Mouse (Mus musculus): Measurements from ENCODE around the gene Fam229b. TPM values are rescaled to one million over a fixed set of nuclear protein-coding genes. Genes with fewer than 3 reads are reported as not detected.

The Fam229b gene
- polyA plus RNA-seq (2012; ENCODE audit: insufficient read depth, insufficient read length, missing spikeins): 2.9 and 5.6 TPM in 2 replicates

- Histone ChIP-seq H3K4me1 (ENCODE audit: control insufficient read depth, insufficient read depth, low read length) (peaks cover 5% of the 10 kb centered on the region; the same call in 1 of the 2 replicates), H3K4me3 (ENCODE audit: insufficient read depth, low read length) (peak within 1 kb of the TSS; percentile 86), H3K27ac (ENCODE audit: insufficient read depth, low read depth, low read length) (no peak within 1 kb of the TSS)
These were observed at the start of gene Fam229b, which contains the start of gene Tube1 for GRCm38 (mm10) chr10:39133462-39134310. Gene Fam229b (minus strand): TSS chr10:39133914. Gene Tube1 (plus strand): TSS chr10:39133976.

GRCm38 (mm10) chr10:39176981-39177380 lies 43.3 kb upstream of the Fam229b start:
- H3K4me1 ChIP-seq (ENCODE audit: control insufficient read depth, insufficient read depth, low read length): peaks cover 3% of the 10 kb centered on the region
- no peak overlapping the region for H3K27ac ChIP-seq (ENCODE audit: insufficient read depth, low read depth, low read length)
- no peak for TF ChIP-seq POLR2A (IDR thresholded peaks at IDR 0.05; ENCODE audit: borderline replicate concordance, low read depth, low read length)
- TF ChIP-seq CTCF (IDR thresholded peaks at IDR 0.05; ENCODE audit: low read depth, low read length): no peak
- no peak overlapping the region for H3K4me3 ChIP-seq (ENCODE audit: insufficient read depth, low read length)

More at GRCm38 (mm10) chr10:39133462-39134310, at the start of gene Fam229b, which contains the start of gene Tube1:
- TF ChIP-seq CTCF (IDR thresholded peaks at IDR 0.05; ENCODE audit: low read depth, low read length) (no peak), POLR2A (IDR thresholded peaks at IDR 0.05; ENCODE audit: borderline replicate concordance, low read depth, low read length) (no peak)

- Histone ChIP-seq H3K4me1 (ENCODE audit: control insufficient read depth, insufficient read depth, low read length) (peaks cover 7% of the 10 kb centered on the region), H3K27ac (ENCODE audit: insufficient read depth, low read depth, low read length) (no peak overlapping the region), H3K4me3 (ENCODE audit: insufficient read depth, low read length) (no peak overlapping the region)
- TF ChIP-seq POLR2A (IDR thresholded peaks at IDR 0.05; ENCODE audit: borderline replicate concordance, low read depth, low read length) (no peak), CTCF (IDR thresholded peaks at IDR 0.05; ENCODE audit: low read depth, low read length) (no peak)
These were observed 39.4 kb upstream of the Fam229b start for GRCm38 (mm10) chr10:39173077-39173476.

GRCm38 (mm10) chr10:39172540-39172931 lies 38.8 kb upstream of the Fam229b start:
- Histone ChIP-seq H3K4me3 (ENCODE audit: insufficient read depth, low read length) (no peak overlapping the region), H3K27ac (ENCODE audit: insufficient read depth, low read depth, low read length) (no peak overlapping the region), H3K4me1 (ENCODE audit: control insufficient read depth, insufficient read depth, low read length) (peaks cover 7% of the 10 kb centered on the region)
- TF ChIP-seq POLR2A (IDR thresholded peaks at IDR 0.05; ENCODE audit: borderline replicate concordance, low read depth, low read length): no peak
- TF ChIP-seq CTCF (IDR thresholded peaks at IDR 0.05; ENCODE audit: low read depth, low read length): no peak

GRCm38 (mm10) chr10:39171603-39172539 lies 38.2 kb upstream of the Fam229b start:
- TF ChIP-seq CTCF (IDR thresholded peaks at IDR 0.05; ENCODE audit: low read depth, low read length) (peak; percentile 64), POLR2A (IDR thresholded peaks at IDR 0.05; ENCODE audit: borderline replicate concordance, low read depth, low read length) (no peak)
- Histone ChIP-seq H3K4me3 (ENCODE audit: insufficient read depth, low read length) (peak overlapping the region; percentile 60), H3K27ac (ENCODE audit: insufficient read depth, low read depth, low read length) (peak overlapping the region; percentile 59), H3K4me1 (ENCODE audit: control insufficient read depth, insufficient read depth, low read length) (peaks cover 7% of the 10 kb centered on the region)

DNA sequence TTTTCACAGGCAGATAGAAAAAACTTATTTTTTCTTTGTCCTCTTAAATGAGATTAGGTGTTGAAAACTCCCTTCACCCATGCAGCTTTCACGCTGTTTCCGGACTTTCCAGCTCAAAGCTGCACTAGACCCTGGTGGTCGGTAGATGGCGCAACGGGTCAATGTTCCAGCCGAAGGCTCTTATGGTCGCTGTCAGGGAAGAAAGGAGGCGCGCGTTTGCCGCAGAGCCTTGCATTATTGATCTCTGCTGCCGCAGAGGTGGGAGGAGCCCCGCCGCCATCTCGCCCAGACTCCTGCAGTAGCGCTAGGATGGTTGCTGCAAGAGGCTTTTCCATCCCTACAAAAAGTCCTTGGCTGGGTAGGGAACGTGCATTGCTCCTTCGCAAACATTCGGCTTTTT lies 37.4 kb upstream of the Fam229b start:
- peaks cover 10% of the 10 kb centered on the region for H3K4me1 ChIP-seq (ENCODE audit: control insufficient read depth, insufficient read depth, low read length)
- H3K27ac ChIP-seq (ENCODE audit: insufficient read depth, low read depth, low read length): peak overlapping the region; percentile 59
- 0 out of 2 replicates have a peak, but pooled peaks have one; percentile 27 for TF ChIP-seq POLR2A (IDR thresholded peaks at IDR 0.05; ENCODE audit: borderline replicate concordance, low read depth, low read length)
- peak; percentile 88 for TF ChIP-seq CTCF (IDR thresholded peaks at IDR 0.05; ENCODE audit: low read depth, low read length)
- H3K4me3 ChIP-seq (ENCODE audit: insufficient read depth, low read length): peak overlapping the region; percentile 60

GRCm38 (mm10) chr10:39170706-39171105 lies 37.0 kb upstream of the Fam229b start:
- Histone ChIP-seq H3K27ac (ENCODE audit: insufficient read depth, low read depth, low read length) (no peak overlapping the region), H3K4me3 (ENCODE audit: insufficient read depth, low read length) (peak overlapping the region; percentile 6; the same call in 1 of the 2 replicates), H3K4me1 (ENCODE audit: control insufficient read depth, insufficient read depth, low read length) (peaks cover 12% of the 10 kb centered on the region)
- TF ChIP-seq POLR2A (IDR thresholded peaks at IDR 0.05; ENCODE audit: borderline replicate concordance, low read depth, low read length) (no peak), CTCF (IDR thresholded peaks at IDR 0.05; ENCODE audit: low read depth, low read length) (no peak)

DNA sequence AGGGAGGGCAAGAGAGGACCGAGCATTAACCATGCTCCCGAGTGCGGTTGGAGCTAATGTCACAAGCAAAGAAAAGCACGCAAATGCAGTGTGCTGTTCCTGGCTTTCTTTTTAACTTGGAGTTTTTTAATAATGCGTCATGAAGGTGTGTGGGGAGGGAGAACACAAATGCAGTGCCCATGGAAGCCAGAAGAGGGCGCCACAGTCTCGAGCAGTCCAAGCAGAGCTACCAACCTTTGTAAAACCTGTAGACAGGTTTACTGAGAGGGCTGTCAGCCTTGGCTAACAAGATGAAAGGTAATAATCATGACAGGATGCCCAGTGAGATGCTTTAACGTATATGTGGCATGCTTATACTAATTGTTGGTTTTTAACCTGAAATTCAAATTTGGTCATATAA lies 36.5 kb upstream of the Fam229b start:
- peak; percentile 93 for TF ChIP-seq CTCF (IDR thresholded peaks at IDR 0.05; ENCODE audit: low read depth, low read length)
- no peak for TF ChIP-seq POLR2A (IDR thresholded peaks at IDR 0.05; ENCODE audit: borderline replicate concordance, low read depth, low read length)
- Histone ChIP-seq H3K27ac (ENCODE audit: insufficient read depth, low read depth, low read length) (no peak overlapping the region), H3K4me1 (ENCODE audit: control insufficient read depth, insufficient read depth, low read length) (peaks cover 12% of the 10 kb centered on the region), H3K4me3 (ENCODE audit: insufficient read depth, low read length) (no peak overlapping the region)

DNA sequence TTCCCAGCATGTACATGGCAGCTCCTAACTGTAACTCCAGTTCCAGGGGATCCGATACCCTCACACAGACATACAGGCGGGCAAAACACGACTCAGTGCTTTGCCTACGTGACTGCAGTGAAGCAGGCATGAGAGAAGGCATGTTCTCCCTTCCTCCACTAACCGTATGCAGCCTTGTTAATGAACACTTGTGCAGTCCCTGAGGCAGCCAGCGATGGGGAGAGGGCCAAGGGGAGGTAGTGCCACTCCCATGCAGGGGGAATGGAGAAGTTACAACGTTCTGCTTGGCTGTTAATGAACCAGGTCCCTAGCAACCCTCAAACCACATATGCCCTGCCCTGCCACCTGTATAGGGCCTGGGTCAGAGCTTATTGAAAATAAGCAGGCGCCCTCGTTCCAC lies 35.9 kb upstream of the Fam229b start:
- Histone ChIP-seq H3K4me3 (ENCODE audit: insufficient read depth, low read length) (no peak overlapping the region), H3K4me1 (ENCODE audit: control insufficient read depth, insufficient read depth, low read length) (peaks cover 12% of the 10 kb centered on the region), H3K27ac (ENCODE audit: insufficient read depth, low read depth, low read length) (no peak overlapping the region)
- TF ChIP-seq CTCF (IDR thresholded peaks at IDR 0.05; ENCODE audit: low read depth, low read length) (no peak), POLR2A (IDR thresholded peaks at IDR 0.05; ENCODE audit: borderline replicate concordance, low read depth, low read length) (no peak)
